Mouse (Mus musculus) limb, embryonic 10.5 days (tissue): ENCODE measurements around the gene Tox4. TPM values are rescaled to one million over a fixed set of nuclear protein-coding genes. Genes with fewer than 3 reads are reported as not detected.

Source experiments
- DNase-seq: peaks from one replicate; pipeline ENCODE4 v3.0.0-alpha.2; 2017; ENCODE audit warnings: low spot score
- H3K27ac ChIP-seq: fragments of 300-500 bp; sonication (generic); 2 replicates; pipeline ENCODE4 v1.5.1; 2016; ENCODE audit warnings: mild to moderate bottlenecking
- H3K27me3 ChIP-seq: fragments of 300-500 bp; sonication (generic); 2 replicates; pipeline ENCODE4 v1.6.1; 2016; ENCODE audit warnings: low read depth, mild to moderate bottlenecking; ENCODE audit not compliant: poor library complexity, severe bottlenecking
- H3K36me3 ChIP-seq: fragments of 300-500 bp; sonication (generic); 2 replicates; pipeline ENCODE4 v1.6.1; 2016; ENCODE audit warnings: mild to moderate bottlenecking, moderate library complexity
- H3K4me1 ChIP-seq: fragments of 300-500 bp; sonication (generic); 2 replicates; pipeline ENCODE4 v1.6.1; 2016
- H3K4me3 ChIP-seq: fragments of 300-500 bp; sonication (generic); 2 replicates; pipeline ENCODE4 v1.5.1; 2016; ENCODE audit warnings: mild to moderate bottlenecking, moderate library complexity
- H3K9me3 ChIP-seq: fragments of 300-500 bp; sonication (generic); replicated peaks from 2 replicates; pipeline ENCODE4 v1.6.1; 2016; ENCODE audit warnings: mild to moderate bottlenecking
- WGBS: fragments of 180-500 bp; shearing (Covaris S2); methylation state at CpG from one replicate; pipeline ENCODE4 v1.1.7; 2016; 5-methylcytosine and 5-hydroxymethylcytosine counted together
- polyA plus RNA-seq: library from polyadenylated mRNA; unstranded; fragments of >200 nt; fragmentation: Nextera tagmentation; extraction: Ambion mirVana; gene quantifications from 2 replicates; pipeline ENCODE4 v1.2.1, GENCODE M21; 2016

The Tox4 gene
- polyA plus RNA-seq, 1 experiment from 2014 or later = 56.6 TPM

GRCm38 (mm10) chr14:52316441-52317225, 37.7 kb downstream of the Tox4 start:
- H3K27ac ChIP-seq = peak overlapping the region; percentile 98
- WGBS = 6% methylated on average over 16 of the region's 16 CpGs
- H3K9me3 ChIP-seq = 0 out of 2 replicates have a peak, but pooled peaks cover 4% of the 10 kb centered on the region
- DNase-seq = no peak
- H3K36me3 ChIP-seq = peaks cover 33% of the 10 kb centered on the region
- peaks cover 33% of the 10 kb centered on the region for H3K4me1 ChIP-seq
- H3K4me3 ChIP-seq = peak overlapping the region; percentile 82
- no peaks in the 10 kb centered on the region for H3K27me3 ChIP-seq

GRCm38 (mm10) chr14:52319361-52319760, 40.4 kb downstream of the Tox4 start:
- 74% methylated on average over 6 of the region's 6 CpGs for WGBS
- Histone ChIP-seq H3K27me3 (no peaks in the 10 kb centered on the region), H3K36me3 (peaks cover 6% of the 10 kb centered on the region)

GRCm38 (mm10) chr14:52325890-52326289, 46.9 kb downstream of the Tox4 start:
- no peak for DNase-seq
- peaks cover 55% of the 10 kb centered on the region for H3K27me3 ChIP-seq
- H3K4me3 ChIP-seq = no peak overlapping the region
- no peaks in the 10 kb centered on the region for H3K9me3 ChIP-seq
- H3K36me3 ChIP-seq = no peaks in the 10 kb centered on the region
- H3K4me1 ChIP-seq = peaks cover 10% of the 10 kb centered on the region
- no peak overlapping the region for H3K27ac ChIP-seq
- 11% methylated on average over 4 of the region's 4 CpGs for WGBS

More at GRCm38 (mm10) chr14:52319361-52319760, 40.4 kb downstream of the Tox4 start:
- Histone ChIP-seq H3K9me3 (no peaks in the 10 kb centered on the region), H3K4me3 (no peak overlapping the region), H3K27ac (no peak overlapping the region), H3K4me1 (peaks cover 23% of the 10 kb centered on the region)
- DNase-seq = no peak

GRCm38 (mm10) chr14:52327375-52327901, 48.5 kb downstream of the Tox4 start:
- Histone ChIP-seq H3K4me1 (peaks cover 10% of the 10 kb centered on the region), H3K27me3 (peaks cover 71% of the 10 kb centered on the region), H3K4me3 (peak overlapping the region; percentile 53), H3K27ac (no peak overlapping the region), H3K9me3 (no peaks in the 10 kb centered on the region), H3K36me3 (no peaks in the 10 kb centered on the region)
- 4% methylated on average over 14 of the region's 14 CpGs for WGBS
- no peak for DNase-seq

GRCm38 (mm10) chr14:52327910-52328812, 49.2 kb downstream of the Tox4 start, which contains the start of gene Sall2:
TSS of gene Sall2 (minus strand) at chr14:52328762.
- peak within 1 kb of the TSS; percentile 30; the same call in 1 of the 2 replicates for H3K27ac ChIP-seq

GRCm38 (mm10) chr14:52331069-52331750, 52.3 kb downstream of the Tox4 start:
- H3K9me3 ChIP-seq = no peaks in the 10 kb centered on the region
- WGBS = 25% methylated on average over 4 of the region's 4 CpGs
- H3K27ac ChIP-seq = no peak overlapping the region
- peaks cover 67% of the 10 kb centered on the region for H3K27me3 ChIP-seq
- H3K36me3 ChIP-seq = no peaks in the 10 kb centered on the region
- DNase-seq = no peak
- peaks cover 10% of the 10 kb centered on the region for H3K4me1 ChIP-seq
- H3K4me3 ChIP-seq = no peak overlapping the region

More at GRCm38 (mm10) chr14:52327910-52328812, 49.2 kb downstream of the Tox4 start, which contains the start of gene Sall2:
- 1% methylated on average over 26 of the region's 26 CpGs for WGBS
- peaks cover 10% of the 10 kb centered on the region for H3K4me1 ChIP-seq
- H3K27me3 ChIP-seq = peaks cover 76% of the 10 kb centered on the region
- peak within 1 kb of the TSS; percentile 53 for H3K4me3 ChIP-seq
- DNase-seq = no peak
- no peaks in the 10 kb centered on the region for H3K36me3 ChIP-seq
- H3K9me3 ChIP-seq = no peaks in the 10 kb centered on the region

- Histone ChIP-seq H3K27ac (no peak overlapping the region), H3K36me3 (no peaks in the 10 kb centered on the region), H3K9me3 (no peaks in the 10 kb centered on the region), H3K27me3 (peaks cover 57% of the 10 kb centered on the region), H3K4me1 (peaks cover 10% of the 10 kb centered on the region), H3K4me3 (no peak overlapping the region)
- 100% methylated on average over 1 of the region's 3 CpGs for WGBS
- DNase-seq = no peak
Measured at GRCm38 (mm10) chr14:52332171-52332570, 53.2 kb downstream of the Tox4 start.

- Histone ChIP-seq H3K36me3 (no peaks in the 10 kb centered on the region), H3K9me3 (no peaks in the 10 kb centered on the region), H3K27me3 (no peaks in the 10 kb centered on the region; the same call in 1 of the 2 replicates), H3K4me1 (no peaks in the 10 kb centered on the region), H3K4me3 (no peak overlapping the region; the same call in 1 of the 2 replicates), H3K27ac (no peak overlapping the region)
- 35% methylated on average over 21 of the region's 21 CpGs for WGBS
- DNase-seq = peak; percentile 56
Measured at GRCm38 (mm10) chr14:52338751-52339511, 60.0 kb downstream of the Tox4 start.

- WGBS = 73% methylated on average over 6 of the region's 6 CpGs
Measured at GRCm38 (mm10) chr14:52339512-52339852, 60.5 kb downstream of the Tox4 start.

More at GRCm38 (mm10) chr14:52339512-52339852, 60.5 kb downstream of the Tox4 start:
- no peak for DNase-seq
- H3K9me3 ChIP-seq = no peaks in the 10 kb centered on the region
- no peaks in the 10 kb centered on the region; the same call in 1 of the 2 replicates for H3K27me3 ChIP-seq
- H3K4me1 ChIP-seq = no peaks in the 10 kb centered on the region
- no peak overlapping the region for H3K4me3 ChIP-seq
- H3K36me3 ChIP-seq = no peaks in the 10 kb centered on the region
- no peak overlapping the region for H3K27ac ChIP-seq
